Mouse (Mus musculus) lung, embryonic 14.5 days (tissue): Measurements from ENCODE around the gene Ecel1. TPM values are rescaled to one million over a fixed set of nuclear protein-coding genes. Genes with fewer than 3 reads are reported as not detected.

Experiments used
- ATAC-seq: fragments of 200-750 bp; cut with Nextera tagmentation; 2 replicates; pipeline ENCODE4 v1.8.0; 2017; ENCODE audit warnings: mild to moderate bottlenecking, moderate TSS enrichment, moderate library complexity; ENCODE audit not compliant: insufficient read depth
- DNase-seq: peaks from one replicate; pipeline ENCODE4 v3.0.0-alpha.2; 2015
- H3K27ac ChIP-seq: fragments of 300-500 bp; sonication (generic); 2 replicates; pipeline ENCODE4 v1.5.1; 2014; ENCODE audit warnings: low read depth, mild to moderate bottlenecking, moderate library complexity
- H3K27me3 ChIP-seq: fragments of 300-500 bp; sonication (generic); 2 replicates; pipeline ENCODE4 v1.6.1; 2014; ENCODE audit warnings: low read length, control low read depth; ENCODE audit not compliant: insufficient read depth
- H3K36me3 ChIP-seq: fragments of 300-500 bp; sonication (generic); 2 replicates; pipeline ENCODE4 v1.6.1; 2014; ENCODE audit warnings: control low read depth; ENCODE audit not compliant: insufficient read depth
- H3K4me1 ChIP-seq: fragments of 300-500 bp; sonication (generic); 2 replicates; pipeline ENCODE4 v1.6.1; 2014; ENCODE audit warnings: antibody characterized with exemption, control low read depth; ENCODE audit not compliant: insufficient read depth
- H3K4me2 ChIP-seq: fragments of 300-500 bp; sonication (generic); 2 replicates; pipeline ENCODE4 v1.6.1; 2014; ENCODE audit warnings: mild to moderate bottlenecking
- H3K4me3 ChIP-seq: fragments of 300-500 bp; sonication (generic); 2 replicates; pipeline ENCODE4 v1.5.1; 2014; ENCODE audit warnings: low read depth, low read length
- H3K9ac ChIP-seq: fragments of 300-500 bp; sonication (generic); 2 replicates; pipeline ENCODE4 v1.6.1; 2014
- H3K9me3 ChIP-seq: fragments of 300-500 bp; sonication (generic); 2 replicates; pipeline ENCODE4 v1.6.1; 2016; ENCODE audit warnings: low read depth, low read length, control low read depth
- CTCF ChIP-seq: IDR thresholded peaks from 2 replicates; pipeline ENCODE4 v1.5.1; 2016; ENCODE audit warnings: antibody characterized with exemption, low read depth
- WGBS: fragments of 180-500 bp; shearing (Covaris S2); extraction: QIAGEN DNeasy Blood & Tissue Kit; methylation state at CpG from one replicate; pipeline ENCODE4 v1.1.7; 2014; 5-methylcytosine and 5-hydroxymethylcytosine counted together
- polyA plus RNA-seq: library from polyadenylated mRNA; unstranded; fragments of >200 nt; fragmentation: Nextera tagmentation; extraction: Ambion mirVana; gene quantifications from 2 replicates; pipeline ENCODE4 v1.2.1, GENCODE M21; 2014

Gene Ecel1
- polyA plus RNA-seq, 1 experiment from 2014 or later: 0.61 TPM

GRCm38 (mm10) chr1:87127206-87128030 is 28.9 kb downstream of the Ecel1 start:
- DNase-seq (no peak), ATAC-seq (no peak)
- no peak overlapping the region for H3K27ac ChIP-seq
- WGBS: 9% methylated on average over 43 of the region's 43 CpGs
- no peak for TF ChIP-seq CTCF
- no peaks in the 10 kb centered on the region for H3K4me1 ChIP-seq
- no peak overlapping the region for H3K9ac ChIP-seq
- no peaks in the 10 kb centered on the region for H3K36me3 ChIP-seq
- no peak overlapping the region for H3K4me2 ChIP-seq
- no peaks in the 10 kb centered on the region for H3K9me3 ChIP-seq
- H3K4me3 ChIP-seq: no peak overlapping the region
- H3K27me3 ChIP-seq: peaks cover 32% of the 10 kb centered on the region

- DNase-seq (no peak), ATAC-seq (no peak)
- Histone ChIP-seq H3K4me2 (no peak within 1 kb of the TSS), H3K27ac (no peak within 1 kb of the TSS), H3K36me3 (no peaks in the 10 kb centered on the region), H3K4me3 (no peak within 1 kb of the TSS), H3K27me3 (peaks cover 32% of the 10 kb centered on the region), H3K4me1 (no peaks in the 10 kb centered on the region), H3K9ac (no peak within 1 kb of the TSS), H3K9me3 (no peaks in the 10 kb centered on the region)
- TF ChIP-seq CTCF: no peak
- WGBS: 68% methylated on average over 6 of the region's 6 CpGs
These were observed 31.6 kb downstream of the Ecel1 start, which contains the start of gene Akp3 for GRCm38 (mm10) chr1:87124673-87125072. TSS of gene Akp3 (plus strand) at chr1:87124973.

- Histone ChIP-seq H3K4me1 (no peaks in the 10 kb centered on the region), H3K9me3 (no peaks in the 10 kb centered on the region), H3K4me2 (no peak overlapping the region), H3K9ac (no peak overlapping the region), H3K27me3 (no peaks in the 10 kb centered on the region), H3K27ac (no peak overlapping the region), H3K36me3 (no peaks in the 10 kb centered on the region), H3K4me3 (no peak overlapping the region)
- no peak for ATAC-seq
- TF ChIP-seq CTCF: no peak
- no peak for DNase-seq
- 73% methylated on average over 1 of the region's 1 CpGs for WGBS
These were observed 41.5 kb downstream of the Ecel1 start for GRCm38 (mm10) chr1:87114784-87115183.

GRCm38 (mm10) chr1:87111719-87112354 is 44.5 kb downstream of the Ecel1 start:
- Histone ChIP-seq H3K4me1 (no peaks in the 10 kb centered on the region), H3K4me3 (no peak overlapping the region), H3K36me3 (no peaks in the 10 kb centered on the region), H3K9me3 (no peaks in the 10 kb centered on the region), H3K27ac (no peak overlapping the region), H3K9ac (no peak overlapping the region), H3K27me3 (no peaks in the 10 kb centered on the region), H3K4me2 (no peak overlapping the region)
- DNase-seq: peak; percentile 15
- ATAC-seq: no peak
- peak; percentile 34 for TF ChIP-seq CTCF
- WGBS: 29% methylated on average over 9 of the region's 9 CpGs

- H3K36me3 ChIP-seq: no peaks in the 10 kb centered on the region
- H3K9me3 ChIP-seq: no peaks in the 10 kb centered on the region
- H3K4me2 ChIP-seq: no peak overlapping the region
- no peak overlapping the region for H3K9ac ChIP-seq
- H3K4me1 ChIP-seq: no peaks in the 10 kb centered on the region
- no peak for ATAC-seq
- 84% methylated on average over 4 of the region's 4 CpGs for WGBS
- no peak for TF ChIP-seq CTCF
- H3K27me3 ChIP-seq: no peaks in the 10 kb centered on the region
- no peak overlapping the region for H3K4me3 ChIP-seq
- DNase-seq: no peak
- no peak overlapping the region for H3K27ac ChIP-seq
These were observed 47.8 kb downstream of the Ecel1 start for GRCm38 (mm10) chr1:87108564-87108963.

- no peak overlapping the region for H3K27ac ChIP-seq
These were observed 49.8 kb downstream of the Ecel1 start for GRCm38 (mm10) chr1:87106536-87106935.

GRCm38 (mm10) chr1:87103936-87104335 is 52.4 kb downstream of the Ecel1 start:
- no peaks in the 10 kb centered on the region for H3K4me1 ChIP-seq
- TF ChIP-seq CTCF: no peak
- no peak for ATAC-seq
- WGBS: 80% methylated on average over 1 of the region's 1 CpGs
- H3K27ac ChIP-seq: no peak overlapping the region
- no peaks in the 10 kb centered on the region for H3K27me3 ChIP-seq
- H3K9ac ChIP-seq: no peak overlapping the region
- H3K4me3 ChIP-seq: no peak overlapping the region
- H3K9me3 ChIP-seq: no peaks in the 10 kb centered on the region
- no peak for DNase-seq
- no peak overlapping the region for H3K4me2 ChIP-seq
- H3K36me3 ChIP-seq: no peaks in the 10 kb centered on the region

More at GRCm38 (mm10) chr1:87106536-87106935, 49.8 kb downstream of the Ecel1 start:
- Histone ChIP-seq H3K4me1 (no peaks in the 10 kb centered on the region), H3K9ac (no peak overlapping the region), H3K27me3 (no peaks in the 10 kb centered on the region), H3K4me3 (no peak overlapping the region), H3K9me3 (no peaks in the 10 kb centered on the region), H3K36me3 (no peaks in the 10 kb centered on the region), H3K4me2 (no peak overlapping the region)
- WGBS: 64% methylated on average over 8 of the region's 8 CpGs
- DNase-seq: no peak
- ATAC-seq: no peak
- no peak for TF ChIP-seq CTCF
